Mouse (Mus musculus) forebrain, embryonic 14.5 days (tissue): ENCODE measurements around the gene Lipn. TPM values are rescaled to one million over a fixed set of nuclear protein-coding genes. Genes with fewer than 3 reads are reported as not detected.

ENCODE experiments used
- ATAC-seq: fragments of 200-750 bp; cut with Nextera tagmentation; 2 replicates; pipeline ENCODE4 v1.8.0; 2017; ENCODE audit warnings: mild to moderate bottlenecking, moderate library complexity
- DNase-seq: peaks from one replicate; pipeline ENCODE4 v3.0.0-alpha.2; 2015; ENCODE audit warnings: low spot score
- H3K27ac ChIP-seq: fragments of 300-500 bp; sonication (generic); 2 replicates; pipeline ENCODE4 v1.5.1; 2014; ENCODE audit warnings: low read depth, mild to moderate bottlenecking, control low read depth, low read length, moderate library complexity
- H3K27me3 ChIP-seq: fragments of 300-500 bp; sonication (generic); replicated peaks from 2 replicates; pipeline ENCODE4 v1.6.1; 2014; ENCODE audit warnings: low read length, control low read depth, mixed read lengths; ENCODE audit not compliant: control insufficient read depth, insufficient read depth
- H3K36me3 ChIP-seq: fragments of 300-500 bp; sonication (generic); 2 replicates; pipeline ENCODE4 v1.6.1; 2014; ENCODE audit warnings: low read length, control low read depth; ENCODE audit not compliant: control insufficient read depth, insufficient read depth
- H3K4me1 ChIP-seq: fragments of 300-500 bp; sonication (generic); 2 replicates; pipeline ENCODE4 v1.6.1; 2014; ENCODE audit warnings: antibody characterized with exemption, low read length, control low read depth; ENCODE audit not compliant: control insufficient read depth, insufficient read depth
- H3K4me2 ChIP-seq: fragments of 300-500 bp; sonication (generic); 2 replicates; pipeline ENCODE4 v1.6.1; 2014; ENCODE audit warnings: mild to moderate bottlenecking, control low read depth, low read length
- H3K4me3 ChIP-seq: fragments of 300-500 bp; sonication (generic); 2 replicates; pipeline ENCODE4 v1.5.1; 2014; ENCODE audit warnings: low read depth, low read length, control low read depth
- H3K9ac ChIP-seq: fragments of 300-500 bp; sonication (generic); 2 replicates; pipeline ENCODE4 v1.6.1; 2014; ENCODE audit warnings: mild to moderate bottlenecking, low read length, control low read depth, moderate library complexity
- H3K9me3 ChIP-seq: fragments of 300-500 bp; sonication (generic); replicated peaks from 2 replicates; pipeline ENCODE4 v1.6.1; 2016; ENCODE audit warnings: low read length, control low read depth, mixed read lengths; ENCODE audit not compliant: control insufficient read depth
- WGBS: fragments of 180-500 bp; shearing (Covaris S2); extraction: QIAGEN DNeasy Blood & Tissue Kit; methylation state at CpG from one replicate; pipeline ENCODE4 v1.1.7; 2014; 5-methylcytosine and 5-hydroxymethylcytosine counted together
- microRNA-seq: library from miRNA; unstranded; fragments of <30 nt; microRNA quantifications from one replicate; pipeline ENCODE4, GENCODE M21; 2016
- polyA plus RNA-seq: library from polyadenylated mRNA; unstranded; fragments of >200 nt; fragmentation: Nextera tagmentation; extraction: Ambion mirVana; gene quantifications from 2 replicates; pipeline ENCODE4 v1.2.1, GENCODE M21; 2014

Gene Lipn
- polyA plus RNA-seq, 1 experiment from 2014 or later = not detected

DNA sequence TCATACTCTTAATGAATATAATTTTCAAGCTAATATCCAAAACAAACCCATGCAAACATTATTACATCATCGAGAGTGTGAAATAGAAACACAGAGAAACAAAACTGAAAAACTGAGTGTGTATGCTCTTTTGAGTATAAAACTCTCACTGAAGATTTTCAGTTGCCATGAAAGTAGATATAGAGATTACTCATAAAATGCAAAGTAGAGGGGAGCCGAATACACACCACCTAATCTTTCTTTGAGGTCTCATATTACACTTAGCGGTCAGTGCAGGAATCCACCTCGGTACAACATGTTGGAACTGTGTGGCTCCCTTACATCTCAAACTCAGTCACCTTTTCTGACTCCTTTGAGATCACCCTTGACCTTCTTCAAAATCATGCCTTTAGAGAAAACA is 52.5 kb downstream of the Lipn start:
- H3K36me3 ChIP-seq = no peaks in the 10 kb centered on the region
- WGBS = 87% methylated on average over 4 of the region's 4 CpGs
- DNase-seq (no peak), ATAC-seq (no peak)
- no peak overlapping the region for H3K4me2 ChIP-seq
- H3K4me3 ChIP-seq = no peak overlapping the region
- no peak overlapping the region for H3K27ac ChIP-seq
- H3K9me3 ChIP-seq = no peaks in the 10 kb centered on the region
- no peaks in the 10 kb centered on the region for H3K4me1 ChIP-seq
- H3K27me3 ChIP-seq = no peaks in the 10 kb centered on the region
- no peak overlapping the region for H3K9ac ChIP-seq

DNA sequence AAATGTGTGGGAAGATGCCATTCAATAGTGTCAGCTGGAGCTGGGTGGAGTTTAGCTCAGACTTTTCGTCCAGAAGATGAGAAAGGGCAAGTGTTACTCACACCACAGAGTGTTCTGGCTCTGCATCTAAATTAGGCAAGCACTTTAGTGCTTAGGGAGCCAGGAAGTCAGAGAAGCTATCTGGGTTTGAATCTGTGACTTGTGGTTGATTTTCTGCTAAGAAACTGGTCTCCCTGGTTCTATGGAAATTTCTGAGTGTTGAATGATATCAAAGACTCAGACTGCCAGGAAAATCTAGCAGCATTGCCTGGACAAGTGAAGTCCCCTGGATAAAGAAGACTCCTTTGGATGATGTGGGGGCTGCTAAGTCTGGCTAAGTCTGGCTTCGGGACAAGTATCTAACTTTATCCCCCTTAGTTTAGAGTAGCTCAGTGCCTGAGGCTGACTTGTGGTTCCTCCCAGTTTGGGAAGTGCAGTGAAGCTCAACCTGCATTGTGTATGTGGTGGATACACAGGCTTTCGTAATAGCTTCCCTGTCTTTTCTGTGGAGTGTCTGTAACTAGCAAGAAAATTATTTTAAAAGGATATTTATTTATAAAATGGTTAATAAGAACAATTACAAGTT is 53.1 kb downstream of the Lipn start:
- Histone ChIP-seq H3K36me3 (no peaks in the 10 kb centered on the region), H3K27ac (no peak overlapping the region), H3K4me1 (no peaks in the 10 kb centered on the region), H3K9me3 (no peaks in the 10 kb centered on the region), H3K9ac (no peak overlapping the region), H3K27me3 (no peaks in the 10 kb centered on the region), H3K4me2 (no peak overlapping the region), H3K4me3 (no peak overlapping the region)
- ATAC-seq (no peak), DNase-seq (no peak)
- WGBS = 75% methylated on average over 3 of the region's 3 CpGs

Small RNA genes lying within 50 kb of the gene (microRNA-seq; reads per million reads assigned to microRNA genes)
- not detected for gene Gm23334

Other genes starting within 250 kb of the Lipn start
- not detected in 2 replicates for gene Lipf, start 106.2 kb upstream of the Lipn start, polyA plus RNA-seq
- not detected in 2 replicates for gene Lipk, start 59.1 kb upstream of the Lipn start, polyA plus RNA-seq
- gene Lipm, start 33.6 kb downstream of the Lipn start, polyA plus RNA-seq = not detected in 2 replicates
- gene Ankrd22, start 98.7 kb downstream of the Lipn start, polyA plus RNA-seq = not detected in 2 replicates
- gene Stambpl1, start 124.9 kb downstream of the Lipn start, polyA plus RNA-seq = 5.6 and 9.1 TPM in 2 replicates
- 9.9 and 13.9 TPM in 2 replicates for gene Acta2, start 188.2 kb downstream of the Lipn start, polyA plus RNA-seq
- 0.28 and 0.33 TPM in 2 replicates for gene Fas, start 223.3 kb downstream of the Lipn start, polyA plus RNA-seq